Mouse (Mus musculus) heart, postnatal 0 days (tissue): ENCODE results near the gene Smim13.

Experiments
- CTCF ChIP-seq: IDR thresholded peaks from 2 replicates; pipeline ENCODE4 v1.5.1; 2016; ENCODE audit warnings: antibody characterized with exemption, control low read depth, low read depth
- EP300 ChIP-seq: IDR thresholded peaks from 2 replicates; pipeline ENCODE4 v1.6.1; 2016; ENCODE audit warnings: antibody characterized with exemption, low read depth

DNA sequence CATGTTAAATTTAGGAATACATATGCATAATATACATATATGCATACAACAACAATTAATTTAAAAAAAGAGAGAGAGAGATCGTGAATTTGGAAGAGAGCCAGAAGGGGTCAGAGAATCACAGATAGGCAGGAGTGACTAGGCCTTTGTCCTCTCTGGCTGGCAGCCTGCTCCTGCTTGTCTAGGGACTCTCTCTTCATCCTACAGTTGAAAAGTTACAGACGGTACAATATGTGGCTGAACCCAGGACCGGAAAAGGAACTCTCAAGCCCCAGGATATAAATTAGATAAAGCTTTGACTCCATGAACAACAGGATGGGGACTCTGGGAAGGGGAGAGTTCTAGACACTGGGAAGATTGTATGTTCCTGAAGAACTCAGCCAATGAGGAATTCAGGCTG is 36.6 kb downstream of the Smim13 start:
- TF ChIP-seq CTCF: no peak
- no peak for TF ChIP-seq EP300
